Mouse (Mus musculus) left cerebral cortex, adult 11 months (tissue): ENCODE results near the gene Gm5458.
"Not testable (repeated sequence)": the region's sequence is repeated elsewhere in the genome, so short reads cannot be mapped to it uniquely, and the experiment has no call there.

ENCODE experiments used
- DNase-seq: peaks from one replicate; pipeline ENCODE4 v3.0.0; 2022; ENCODE audit warnings: low spot score

Gene Gm5458

GRCm38 (mm10) chr14:19602481-19602880 lies at the start of gene Gm5458:
Gene Gm5458, minus strand, starts transcription at chr14:19602581.
- DNase-seq, result not testable (repeated sequence)

- DNase-seq, result no peak
Observed at GRCm38 (mm10) chr14:19646232-19646631, 43.9 kb upstream of the Gm5458 start.

- DNase-seq, result not testable (repeated sequence)
Observed at GRCm38 (mm10) chr14:19584804-19585667, 17.3 kb downstream of the Gm5458 start, which contains the start of gene Gm2237. Gene Gm2237, minus strand, starts transcription at chr14:19585135.

GRCm38 (mm10) chr14:19549863-19550262 lies 52.5 kb downstream of the Gm5458 start, which contains the start of gene Gm2244:
Gene Gm2244, minus strand, starts transcription at chr14:19549963.
- DNase-seq, result not testable (repeated sequence)
